Mouse (Mus musculus): ENCODE measurements around the gene Tnfaip3. TPM values are rescaled to one million over a fixed set of nuclear protein-coding genes. Genes with fewer than 3 reads are reported as not detected.

Tnfaip3 gene
- polyA plus RNA-seq, 1 experiment from 2014 or later: 1.3 TPM

DNA sequence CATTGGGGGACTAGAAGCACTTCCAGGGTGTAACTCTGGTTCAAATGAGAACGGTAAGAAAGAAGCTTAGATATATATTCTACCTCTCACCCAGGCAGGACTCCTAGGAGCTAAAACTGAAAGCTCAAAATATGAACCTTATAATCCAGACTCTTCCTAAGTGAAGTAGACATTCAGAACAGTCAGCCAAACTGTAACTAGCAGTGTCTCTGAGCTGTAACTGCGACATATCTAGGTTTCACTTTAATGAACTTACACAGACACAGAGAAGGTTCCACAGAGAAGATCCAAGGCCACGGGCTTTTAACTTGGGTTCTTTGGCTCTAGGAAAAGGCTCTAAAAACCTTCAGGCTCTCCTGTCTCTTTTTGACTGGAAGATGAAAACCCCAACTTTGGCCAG is 45.7 kb upstream of the Tnfaip3 start:
- Histone ChIP-seq H3K9ac (replicated peaks) (no peak overlapping the region), H3K4me3 (ENCODE audit: low read depth, low read length) (no peak overlapping the region), H3K36me3 (replicated peaks; ENCODE audit: insufficient read depth, low read length) (no peaks in the 10 kb centered on the region), H3K9me3 (ENCODE audit: low read length) (no peaks in the 10 kb centered on the region), H3K27ac (ENCODE audit: low read depth) (no peak overlapping the region; the same call in 1 of the 2 replicates), H3K4me1 (ENCODE audit: insufficient read depth) (peaks cover 15% of the 10 kb centered on the region; the same call in 1 of the 2 replicates), H3K27me3 (ENCODE audit: insufficient read depth, low read length) (no peaks in the 10 kb centered on the region), H3K4me2 (ENCODE audit: low read depth, low read length) (no peak overlapping the region)
- WGBS (ENCODE audit: insufficient replicate concordance): 68% methylated on average over 3 of the region's 3 CpGs
- no peak for TF ChIP-seq CTCF (IDR thresholded peaks at IDR 0.05; ENCODE audit: low read depth)
- TF ChIP-seq EP300 (IDR thresholded peaks at IDR 0.05; ENCODE audit: low read depth): no peak
- DNase-seq (no peak), ATAC-seq (no peak)

DNA sequence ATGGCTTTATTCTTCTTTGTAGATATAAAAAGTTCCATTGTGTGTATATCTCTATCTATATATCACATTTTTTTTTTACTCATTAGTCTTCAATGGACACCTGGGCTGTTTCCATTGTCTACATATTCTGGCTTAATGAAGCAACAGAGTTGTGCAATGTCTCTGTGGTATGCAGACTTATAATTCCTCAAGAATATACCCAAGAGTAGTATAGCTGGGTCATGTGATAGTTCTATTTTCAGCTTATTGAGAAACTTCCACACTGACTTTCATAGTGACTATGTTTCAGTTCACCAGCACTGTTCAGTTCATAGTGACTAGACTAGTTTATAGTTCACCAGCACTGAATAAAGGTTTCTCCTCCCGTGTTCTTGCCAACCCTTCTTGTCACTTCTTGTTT is 38.1 kb upstream of the Tnfaip3 start:
- Histone ChIP-seq H3K4me3 (ENCODE audit: low read depth, low read length) (no peak overlapping the region), H3K9ac (replicated peaks) (no peak overlapping the region), H3K4me1 (ENCODE audit: insufficient read depth) (no peaks in the 10 kb centered on the region), H3K9me3 (ENCODE audit: low read length) (no peaks in the 10 kb centered on the region), H3K27ac (ENCODE audit: low read depth) (no peak overlapping the region), H3K36me3 (replicated peaks; ENCODE audit: insufficient read depth, low read length) (no peaks in the 10 kb centered on the region), H3K27me3 (ENCODE audit: insufficient read depth, low read length) (no peaks in the 10 kb centered on the region), H3K4me2 (ENCODE audit: low read depth, low read length) (no peak overlapping the region)
- 70% methylated on average over 1 of the region's 1 CpGs for WGBS (ENCODE audit: insufficient replicate concordance)
- no peak for ATAC-seq
- no peak for DNase-seq
- no peak for TF ChIP-seq CTCF (IDR thresholded peaks at IDR 0.05; ENCODE audit: low read depth)
- no peak for TF ChIP-seq EP300 (IDR thresholded peaks at IDR 0.05; ENCODE audit: low read depth)

DNA sequence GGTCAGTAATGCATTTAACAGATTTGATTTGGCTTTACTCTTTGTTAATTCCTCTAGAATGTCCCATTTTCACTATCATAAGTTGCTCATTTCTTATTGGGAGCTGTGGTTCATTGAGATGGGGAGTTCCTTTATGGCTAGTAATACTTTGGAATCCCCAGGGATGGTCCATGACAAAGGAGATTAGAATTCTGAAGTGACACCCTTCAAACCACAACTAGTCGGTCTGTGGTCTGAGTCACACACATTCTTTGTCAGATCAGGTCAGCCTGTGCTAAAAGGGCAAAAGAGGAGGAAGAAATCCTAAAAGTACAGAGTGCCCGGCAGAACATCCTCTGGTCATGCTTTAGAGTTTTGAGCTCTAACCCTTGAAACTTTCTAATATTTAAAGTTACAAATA is 30.5 kb upstream of the Tnfaip3 start:
- Histone ChIP-seq H3K9ac (replicated peaks) (no peak overlapping the region), H3K36me3 (replicated peaks; ENCODE audit: insufficient read depth, low read length) (no peaks in the 10 kb centered on the region), H3K9me3 (ENCODE audit: low read length) (no peaks in the 10 kb centered on the region), H3K4me2 (ENCODE audit: low read depth, low read length) (no peak overlapping the region), H3K4me1 (ENCODE audit: insufficient read depth) (0 out of 2 replicates have a peak, but pooled peaks cover 3% of the 10 kb centered on the region), H3K27me3 (ENCODE audit: insufficient read depth, low read length) (no peaks in the 10 kb centered on the region), H3K4me3 (ENCODE audit: low read depth, low read length) (no peak overlapping the region), H3K27ac (ENCODE audit: low read depth) (no peak overlapping the region)
- WGBS (ENCODE audit: insufficient replicate concordance): 45% methylated on average over 2 of the region's 2 CpGs
- ATAC-seq (no peak), DNase-seq (no peak)
- no peak for TF ChIP-seq EP300 (IDR thresholded peaks at IDR 0.05; ENCODE audit: low read depth)
- TF ChIP-seq CTCF (IDR thresholded peaks at IDR 0.05; ENCODE audit: low read depth): no peak

DNA sequence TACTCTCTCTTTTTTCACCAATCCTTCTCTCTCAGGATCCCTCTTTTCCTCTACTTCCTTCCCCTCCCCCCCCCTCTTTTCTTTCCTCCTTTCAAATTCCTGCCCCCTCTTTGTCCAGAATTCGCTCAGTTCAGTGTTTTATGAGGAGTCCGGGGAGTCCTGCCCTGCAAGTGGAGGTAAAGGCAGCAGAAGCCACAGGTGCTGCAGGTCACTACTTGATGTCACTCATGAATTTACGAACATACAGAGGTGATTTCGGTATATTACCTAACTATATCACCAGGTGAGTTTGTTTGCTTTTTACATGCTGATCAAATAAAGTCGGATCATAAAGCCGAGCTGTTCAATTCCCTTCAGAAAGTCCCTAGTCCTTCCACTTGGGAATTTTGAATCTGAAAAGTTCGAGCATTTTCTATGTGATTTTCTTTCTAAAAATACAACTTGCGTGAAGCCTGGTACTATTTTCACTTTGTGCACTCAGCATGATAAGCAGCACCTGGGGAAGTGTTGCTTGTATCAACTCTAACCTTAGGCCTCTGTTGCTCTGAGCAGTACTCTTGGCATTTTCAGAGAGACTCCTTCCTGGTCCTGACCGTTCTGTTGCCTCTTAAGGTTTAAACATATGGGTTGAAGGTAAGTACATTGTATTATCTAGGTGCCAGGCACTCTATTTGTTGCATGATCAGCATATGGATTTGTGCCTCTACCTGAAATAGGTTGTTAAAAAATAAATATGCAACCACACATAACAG is 29.5 kb upstream of the Tnfaip3 start:
- no peak overlapping the region for H3K4me2 ChIP-seq (ENCODE audit: low read depth, low read length)
- 0 out of 2 replicates have a peak, but pooled peaks cover 3% of the 10 kb centered on the region for H3K4me1 ChIP-seq (ENCODE audit: insufficient read depth)
- H3K9me3 ChIP-seq (ENCODE audit: low read length): no peaks in the 10 kb centered on the region
- H3K36me3 ChIP-seq (replicated peaks; ENCODE audit: insufficient read depth, low read length): no peaks in the 10 kb centered on the region
- no peak for TF ChIP-seq CTCF (IDR thresholded peaks at IDR 0.05; ENCODE audit: low read depth)
- TF ChIP-seq EP300 (IDR thresholded peaks at IDR 0.05; ENCODE audit: low read depth): no peak
- DNase-seq (no peak), ATAC-seq (no peak)
- no peak overlapping the region for H3K9ac ChIP-seq (replicated peaks)
- 73% methylated on average over 9 of the region's 9 CpGs for WGBS (ENCODE audit: insufficient replicate concordance)
- H3K27ac ChIP-seq (ENCODE audit: low read depth): no peak overlapping the region
- no peak overlapping the region for H3K4me3 ChIP-seq (ENCODE audit: low read depth, low read length)
- H3K27me3 ChIP-seq (ENCODE audit: insufficient read depth, low read length): no peaks in the 10 kb centered on the region

DNA sequence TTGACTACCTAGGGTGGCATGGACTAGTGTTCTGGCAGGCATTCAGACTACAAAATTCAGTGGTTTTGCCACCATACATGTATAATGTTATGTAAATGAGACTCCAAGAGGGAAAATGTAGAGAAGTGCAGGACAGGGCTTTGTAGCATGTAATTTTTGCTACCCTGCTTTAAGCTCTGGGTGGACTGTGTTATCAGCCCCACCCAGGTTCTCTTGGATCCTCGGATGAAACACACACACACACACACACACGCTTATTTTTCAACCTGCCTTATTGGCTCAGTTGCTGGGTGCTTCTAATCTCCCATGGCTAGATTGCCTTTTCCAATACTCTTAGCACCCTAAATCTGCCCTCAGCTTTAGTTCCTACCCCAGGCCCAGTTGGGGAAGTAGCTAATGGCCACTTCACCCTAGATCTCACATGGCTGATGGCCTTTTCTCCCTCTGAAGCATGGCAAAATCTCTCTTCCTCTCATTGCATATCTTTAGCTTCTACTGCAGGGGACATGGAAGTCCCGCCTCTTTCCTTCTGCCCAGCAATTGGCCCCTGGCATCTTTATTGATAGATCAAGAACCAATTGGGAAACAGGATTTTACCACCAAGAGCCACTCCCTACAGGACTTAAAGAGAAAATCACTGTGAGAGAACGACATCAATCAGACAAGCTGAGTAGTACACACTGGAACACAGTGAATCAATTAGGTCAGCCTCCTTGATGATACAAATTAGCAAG is 28.2 kb upstream of the Tnfaip3 start:
- 33% methylated on average over 4 of the region's 4 CpGs for WGBS (ENCODE audit: insufficient replicate concordance)
- Histone ChIP-seq H3K27ac (ENCODE audit: low read depth) (no peak overlapping the region), H3K36me3 (replicated peaks; ENCODE audit: insufficient read depth, low read length) (no peaks in the 10 kb centered on the region), H3K4me2 (ENCODE audit: low read depth, low read length) (peak overlapping the region; percentile 19; the same call in 1 of the 2 replicates), H3K9me3 (ENCODE audit: low read length) (no peaks in the 10 kb centered on the region), H3K4me1 (ENCODE audit: insufficient read depth) (0 out of 2 replicates have a peak, but pooled peaks cover 3% of the 10 kb centered on the region), H3K4me3 (ENCODE audit: low read depth, low read length) (no peak overlapping the region), H3K9ac (replicated peaks) (no peak overlapping the region), H3K27me3 (ENCODE audit: insufficient read depth, low read length) (no peaks in the 10 kb centered on the region)
- ATAC-seq: peak; percentile 68
- peak; percentile 15 for DNase-seq
- no peak for TF ChIP-seq EP300 (IDR thresholded peaks at IDR 0.05; ENCODE audit: low read depth)
- no peak for TF ChIP-seq CTCF (IDR thresholded peaks at IDR 0.05; ENCODE audit: low read depth)

DNA sequence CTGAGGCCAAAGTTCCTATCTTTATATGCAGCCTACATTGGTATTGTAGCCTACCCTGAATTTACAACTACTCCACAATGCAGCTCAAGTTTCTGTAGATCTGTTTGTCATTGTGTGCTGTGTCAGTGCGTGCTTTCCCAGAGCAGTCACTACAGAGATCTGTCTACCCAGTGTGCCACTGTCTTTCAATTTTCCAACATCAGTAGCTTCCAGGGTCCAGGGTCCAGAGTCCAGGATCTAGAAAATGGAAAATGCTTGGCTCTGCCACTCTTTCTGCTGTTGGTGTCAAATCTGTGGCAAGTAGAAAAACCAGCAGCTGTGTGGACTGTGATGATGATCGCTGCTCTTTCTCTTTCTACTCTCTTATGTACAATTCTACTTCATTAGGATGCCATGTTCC is 24.7 kb upstream of the Tnfaip3 start:
- Histone ChIP-seq H3K4me3 (ENCODE audit: low read depth, low read length) (no peak overlapping the region), H3K9ac (replicated peaks) (no peak overlapping the region), H3K9me3 (ENCODE audit: low read length) (no peaks in the 10 kb centered on the region), H3K4me1 (ENCODE audit: insufficient read depth) (0 out of 2 replicates have a peak, but pooled peaks cover 3% of the 10 kb centered on the region), H3K27ac (ENCODE audit: low read depth) (no peak overlapping the region), H3K4me2 (ENCODE audit: low read depth, low read length) (no peak overlapping the region), H3K27me3 (ENCODE audit: insufficient read depth, low read length) (no peaks in the 10 kb centered on the region), H3K36me3 (replicated peaks; ENCODE audit: insufficient read depth, low read length) (no peaks in the 10 kb centered on the region)
- TF ChIP-seq EP300 (IDR thresholded peaks at IDR 0.05; ENCODE audit: low read depth): no peak
- TF ChIP-seq CTCF (IDR thresholded peaks at IDR 0.05; ENCODE audit: low read depth): no peak
- ATAC-seq (no peak), DNase-seq (no peak)
- WGBS (ENCODE audit: insufficient replicate concordance): 82% methylated on average over 2 of the region's 2 CpGs

Measured in liver, postnatal 0 days (tissue).